Mouse (Mus musculus): ENCODE data around the gene Scarb2. TPM values are rescaled to one million over a fixed set of nuclear protein-coding genes. Genes with fewer than 3 reads are reported as not detected.
A peak's percentile ranks its signal among the peaks of the same experiment; 100 is the strongest.
"Not testable (repeated sequence)": the region's sequence is repeated elsewhere in the genome, so short reads cannot be mapped to it uniquely, and the experiment has no call there.

The Scarb2 gene
- polyA plus RNA-seq, 1 experiment from 2014 or later = 15.6 TPM

DNA sequence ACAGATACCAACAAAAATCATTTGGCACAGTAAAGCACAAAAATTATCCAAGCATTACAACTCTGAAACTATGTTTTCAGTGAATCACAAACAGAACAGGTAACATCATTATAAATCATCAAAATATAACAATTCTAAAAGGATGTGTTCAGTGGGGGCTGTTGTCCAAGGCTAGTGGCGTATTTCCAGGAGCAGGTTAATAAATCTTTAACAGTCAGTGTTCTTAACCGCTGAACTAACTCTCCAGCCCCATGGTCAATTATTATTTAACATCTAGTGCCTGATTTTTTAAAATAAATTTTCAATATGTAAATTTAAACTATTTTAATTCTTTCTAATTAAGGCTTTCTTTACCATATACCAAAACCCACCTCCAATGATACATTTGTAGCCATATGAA lies 14.5 kb upstream of the Scarb2 start:
- not testable (repeated sequence) for H3K27ac ChIP-seq (replicated peaks in 1 of 2; ENCODE audit: control insufficient read depth in 1 of 2, insufficient read depth in 1 of 2, low read depth in 2 of 2, low read length in 2 of 2); H3K4me2 ChIP-seq (ENCODE audit: low read length); H3K27me3 ChIP-seq (ENCODE audit: control insufficient read depth, insufficient read depth, low read length); H3K4me3 ChIP-seq (ENCODE audit: control insufficient read depth in 1 of 2, insufficient read depth in 1 of 2, low read depth in 1 of 2, low read length in 2 of 2); H3K36me3 ChIP-seq (ENCODE audit: control insufficient read depth, insufficient read depth, low read length); H3K9ac ChIP-seq (ENCODE audit: low read length); ATAC-seq (ENCODE audit: insufficient number of reproducible peaks, insufficient read depth, low FRiP score, low read depth); H3K9me3 ChIP-seq (ENCODE audit: control insufficient read depth, low read length); H3K4me1 ChIP-seq (ENCODE audit: control insufficient read depth in 2 of 2, insufficient read depth in 2 of 2, low read length in 2 of 2)
- WGBS = 80% methylated on average over 2 of the region's 2 CpGs

DNA sequence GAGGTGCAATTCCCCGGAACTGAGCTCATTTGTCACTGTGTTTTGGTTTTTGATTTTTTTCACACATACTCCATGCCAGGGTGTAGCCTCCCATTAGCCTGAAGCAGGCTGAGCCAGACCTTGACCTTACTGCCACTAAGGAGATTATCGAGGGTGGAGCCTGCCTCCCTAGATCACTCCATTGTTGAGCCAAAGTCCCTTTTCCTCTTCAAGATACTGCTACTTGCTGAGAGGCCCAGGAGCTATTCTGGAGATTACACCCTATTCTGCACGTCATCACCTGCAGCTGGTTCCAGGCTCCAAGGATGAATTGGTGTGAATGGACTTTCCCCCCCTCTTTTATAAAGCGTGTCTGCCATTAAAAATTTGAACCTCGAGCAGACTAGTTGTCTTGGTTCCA lies 5.4 kb upstream of the Scarb2 start:
- H3K27ac ChIP-seq (replicated peaks in 1 of 2; ENCODE audit: control insufficient read depth in 1 of 2, insufficient read depth in 1 of 2, low read depth in 2 of 2, low read length in 2 of 2) = no peak overlapping the region
- no peaks in the 10 kb centered on the region for H3K36me3 ChIP-seq (ENCODE audit: control insufficient read depth, insufficient read depth, low read length)
- 68% methylated on average over 5 of the region's 5 CpGs for WGBS
- no peak overlapping the region for H3K4me2 ChIP-seq (ENCODE audit: low read length)
- ATAC-seq (ENCODE audit: insufficient number of reproducible peaks, insufficient read depth, low FRiP score, low read depth) = no peak
- no peaks in the 10 kb centered on the region for H3K27me3 ChIP-seq (ENCODE audit: control insufficient read depth, insufficient read depth, low read length)
- no peaks in the 10 kb centered on the region for H3K9me3 ChIP-seq (ENCODE audit: control insufficient read depth, low read length)
- H3K4me1 ChIP-seq (ENCODE audit: control insufficient read depth in 2 of 2, insufficient read depth in 2 of 2, low read length in 2 of 2) = no peaks in the 10 kb centered on the region
- no peak overlapping the region for H3K4me3 ChIP-seq (ENCODE audit: control insufficient read depth in 1 of 2, insufficient read depth in 1 of 2, low read depth in 1 of 2, low read length in 2 of 2)
- H3K9ac ChIP-seq (ENCODE audit: low read length) = no peak overlapping the region

DNA sequence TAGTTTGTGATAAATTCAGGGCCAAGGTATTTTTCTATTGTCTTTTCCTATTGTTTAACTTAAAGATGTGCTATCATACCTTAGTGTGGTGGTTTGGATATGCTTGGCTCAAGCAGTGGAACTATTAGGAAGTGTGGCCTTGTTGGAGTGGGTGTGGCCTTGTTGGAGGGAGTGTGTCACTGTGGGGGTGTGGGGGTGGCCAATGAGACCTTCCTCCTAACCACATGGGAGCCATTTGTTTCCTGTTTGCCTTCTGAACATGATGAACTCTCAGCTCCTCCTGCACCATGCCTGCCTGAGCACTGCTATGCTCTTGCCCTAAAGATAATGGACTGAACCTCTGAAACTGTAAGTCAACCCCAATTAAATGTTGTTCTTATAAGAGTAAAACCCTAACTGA lies 4.6 kb upstream of the Scarb2 start:
- no peaks in the 10 kb centered on the region for H3K9me3 ChIP-seq (ENCODE audit: control insufficient read depth, low read length)
- H3K9ac ChIP-seq (ENCODE audit: low read length) = no peak overlapping the region
- no peak overlapping the region for H3K27ac ChIP-seq (replicated peaks in 1 of 2; ENCODE audit: control insufficient read depth in 1 of 2, insufficient read depth in 1 of 2, low read depth in 2 of 2, low read length in 2 of 2)
- no peaks in the 10 kb centered on the region for H3K36me3 ChIP-seq (ENCODE audit: control insufficient read depth, insufficient read depth, low read length)
- no peak overlapping the region for H3K4me2 ChIP-seq (ENCODE audit: low read length)
- peaks cover under 1 to 4% of the 10 kb centered on the region in 2 experiments; a peak in 3 of 4 replicates for H3K4me1 ChIP-seq (ENCODE audit: control insufficient read depth in 2 of 2, insufficient read depth in 2 of 2, low read length in 2 of 2)
- no peak for ATAC-seq (ENCODE audit: insufficient number of reproducible peaks, insufficient read depth, low FRiP score, low read depth)
- H3K27me3 ChIP-seq (ENCODE audit: control insufficient read depth, insufficient read depth, low read length) = no peaks in the 10 kb centered on the region
- no peak overlapping the region for H3K4me3 ChIP-seq (ENCODE audit: control insufficient read depth in 1 of 2, insufficient read depth in 1 of 2, low read depth in 1 of 2, low read length in 2 of 2)

DNA sequence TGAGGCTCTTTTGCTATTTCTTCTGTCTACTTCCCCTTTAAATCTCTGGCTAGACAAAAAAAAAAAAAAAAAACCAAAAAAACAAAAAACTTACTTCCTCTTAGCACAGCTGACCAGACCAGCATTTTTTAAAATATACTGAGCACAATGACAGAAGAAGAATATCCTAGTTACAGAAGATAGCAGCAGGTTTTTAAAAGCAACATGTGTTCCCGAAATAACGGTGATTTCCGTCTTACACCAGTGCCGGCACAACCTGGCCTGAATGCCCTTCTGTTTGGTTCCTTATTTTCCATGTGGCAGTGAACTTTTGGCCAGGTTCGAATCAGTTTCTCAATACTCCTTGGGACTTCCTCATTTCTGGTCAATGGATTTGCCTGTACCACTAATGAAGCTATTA lies 2.2 kb upstream of the Scarb2 start:
- Histone ChIP-seq H3K27me3 (ENCODE audit: control insufficient read depth, insufficient read depth, low read length) (no peaks in the 10 kb centered on the region), H3K9me3 (ENCODE audit: control insufficient read depth, low read length) (no peaks in the 10 kb centered on the region), H3K4me1 (ENCODE audit: control insufficient read depth in 2 of 2, insufficient read depth in 2 of 2, low read length in 2 of 2) (peaks cover 2 to 14% of the 10 kb centered on the region in 2 experiments; a peak in 3 of 4 replicates), H3K9ac (ENCODE audit: low read length) (no peak overlapping the region), H3K4me2 (ENCODE audit: low read length) (no peak overlapping the region), H3K4me3 (ENCODE audit: control insufficient read depth in 1 of 2, insufficient read depth in 1 of 2, low read depth in 1 of 2, low read length in 2 of 2) (no peak overlapping the region), H3K27ac (replicated peaks in 1 of 2; ENCODE audit: control insufficient read depth in 1 of 2, insufficient read depth in 1 of 2, low read depth in 2 of 2, low read length in 2 of 2) (no peak overlapping the region), H3K36me3 (ENCODE audit: control insufficient read depth, insufficient read depth, low read length) (no peaks in the 10 kb centered on the region)
- no peak for ATAC-seq (ENCODE audit: insufficient number of reproducible peaks, insufficient read depth, low FRiP score, low read depth)
- 88% methylated on average over 5 of the region's 5 CpGs for WGBS

GRCm38 (mm10) chr5:92506301-92506729 lies 318 bp downstream of the Scarb2 start:
- Histone ChIP-seq H3K9ac (ENCODE audit: low read length) (peak overlapping the region; percentile 97), H3K4me2 (ENCODE audit: low read length) (peak overlapping the region; percentile 75), H3K4me1 (ENCODE audit: control insufficient read depth in 2 of 2, insufficient read depth in 2 of 2, low read length in 2 of 2) (peaks cover 8 to 27% of the 10 kb centered on the region in 2 experiments; a peak in 3 of 4 replicates), H3K4me3 (ENCODE audit: control insufficient read depth in 1 of 2, insufficient read depth in 1 of 2, low read depth in 1 of 2, low read length in 2 of 2) (peak overlapping the region; percentile 72 to 97; a peak in 2 of 4 replicates), H3K27ac (replicated peaks in 1 of 2; ENCODE audit: control insufficient read depth in 1 of 2, insufficient read depth in 1 of 2, low read depth in 2 of 2, low read length in 2 of 2) (peak overlapping the region; percentile 71 to 99), H3K9me3 (ENCODE audit: control insufficient read depth, low read length) (no peaks in the 10 kb centered on the region), H3K36me3 (ENCODE audit: control insufficient read depth, insufficient read depth, low read length) (peaks cover 1% of the 10 kb centered on the region; the same call in 1 of the 2 replicates), H3K27me3 (ENCODE audit: control insufficient read depth, insufficient read depth, low read length) (no peaks in the 10 kb centered on the region)
- no peak for ATAC-seq (ENCODE audit: insufficient number of reproducible peaks, insufficient read depth, low FRiP score, low read depth)
- WGBS = 11% methylated on average over 4 of the region's 4 CpGs

GRCm38 (mm10) chr5:92505402-92505865 lies 1.2 kb downstream of the Scarb2 start:
- no peaks in the 10 kb centered on the region for H3K27me3 ChIP-seq (ENCODE audit: control insufficient read depth, insufficient read depth, low read length)
- H3K4me2 ChIP-seq (ENCODE audit: low read length) = peak overlapping the region; percentile 75
- H3K36me3 ChIP-seq (ENCODE audit: control insufficient read depth, insufficient read depth, low read length) = peaks cover 8% of the 10 kb centered on the region; the same call in 1 of the 2 replicates
- peaks cover 8 to 27% of the 10 kb centered on the region in 2 experiments; a peak in 3 of 4 replicates for H3K4me1 ChIP-seq (ENCODE audit: control insufficient read depth in 2 of 2, insufficient read depth in 2 of 2, low read length in 2 of 2)
- H3K27ac ChIP-seq (replicated peaks in 1 of 2; ENCODE audit: control insufficient read depth in 1 of 2, insufficient read depth in 1 of 2, low read depth in 2 of 2, low read length in 2 of 2) = peak overlapping the region; percentile 90 to 99
- no peaks in the 10 kb centered on the region for H3K9me3 ChIP-seq (ENCODE audit: control insufficient read depth, low read length)
- peak overlapping the region; percentile 97 for H3K9ac ChIP-seq (ENCODE audit: low read length)
- peak; percentile 93 for ATAC-seq (ENCODE audit: insufficient number of reproducible peaks, insufficient read depth, low FRiP score, low read depth)
- WGBS = under 1% methylated on average over 48 of the region's 48 CpGs
- peak overlapping the region; percentile 72 to 97 for H3K4me3 ChIP-seq (ENCODE audit: control insufficient read depth in 1 of 2, insufficient read depth in 1 of 2, low read depth in 1 of 2, low read length in 2 of 2)

DNA sequence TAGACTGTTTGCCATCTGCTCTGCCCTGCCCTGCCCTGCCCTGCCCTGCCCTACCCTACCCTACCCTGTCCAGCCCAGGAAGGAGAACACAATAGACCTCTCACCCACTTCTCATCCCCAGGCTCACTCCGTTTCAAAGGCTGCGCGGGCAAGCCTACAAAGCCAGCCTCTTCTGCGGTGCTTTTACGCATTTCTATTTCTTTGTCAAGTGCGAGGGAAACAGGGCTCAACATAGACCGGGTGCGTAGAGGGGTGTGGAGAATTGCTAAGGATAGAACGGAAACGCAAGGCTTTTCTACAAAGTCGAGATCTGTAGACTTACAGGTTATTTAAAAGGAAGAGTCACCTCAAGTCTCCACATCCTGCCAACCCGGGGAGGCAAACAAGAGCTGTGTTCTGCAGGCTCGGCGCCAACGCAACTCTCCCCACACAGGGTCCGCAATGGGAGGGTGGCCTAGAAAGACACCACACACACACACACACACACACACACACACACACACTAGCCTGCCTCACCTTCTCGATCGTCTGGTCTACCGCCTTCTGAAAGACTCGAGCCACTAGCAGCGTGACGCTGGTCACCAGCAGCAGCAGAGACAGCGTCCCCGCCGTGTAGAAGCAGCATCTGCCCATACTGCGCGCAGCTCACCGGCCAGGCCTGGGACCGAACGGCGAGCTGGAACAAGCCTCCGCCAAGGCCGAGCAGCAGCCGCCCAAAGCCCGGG lies 1.8 kb downstream of the Scarb2 start:
- Histone ChIP-seq H3K4me1 (ENCODE audit: control insufficient read depth in 2 of 2, insufficient read depth in 2 of 2, low read length in 2 of 2) (peaks cover 8 to 27% of the 10 kb centered on the region in 2 experiments; a peak in 3 of 4 replicates), H3K4me2 (ENCODE audit: low read length) (peak overlapping the region; percentile 75), H3K9me3 (ENCODE audit: control insufficient read depth, low read length) (no peaks in the 10 kb centered on the region), H3K4me3 (ENCODE audit: control insufficient read depth in 1 of 2, insufficient read depth in 1 of 2, low read depth in 1 of 2, low read length in 2 of 2) (peak overlapping the region; percentile 72 to 97), H3K36me3 (ENCODE audit: control insufficient read depth, insufficient read depth, low read length) (peaks cover 8% of the 10 kb centered on the region; the same call in 1 of the 2 replicates), H3K27me3 (ENCODE audit: control insufficient read depth, insufficient read depth, low read length) (no peaks in the 10 kb centered on the region), H3K9ac (ENCODE audit: low read length) (peak overlapping the region; percentile 97), H3K27ac (replicated peaks in 1 of 2; ENCODE audit: control insufficient read depth in 1 of 2, insufficient read depth in 1 of 2, low read depth in 2 of 2, low read length in 2 of 2) (peak overlapping the region; percentile 90 to 99)
- peak; percentile 66 for ATAC-seq (ENCODE audit: insufficient number of reproducible peaks, insufficient read depth, low FRiP score, low read depth)
- WGBS = 0% methylated on average over 35 of the region's 35 CpGs

Measured in heart, embryonic 14.5 days (tissue).